Mouse (Mus musculus) kidney, adult 18-20 months (tissue): Measurements from ENCODE around the gene C1qb.

ENCODE experiments used
- DNase-seq: peaks from one replicate; pipeline ENCODE4 v3.0.0; 2021

Gene C1qb

DNA sequence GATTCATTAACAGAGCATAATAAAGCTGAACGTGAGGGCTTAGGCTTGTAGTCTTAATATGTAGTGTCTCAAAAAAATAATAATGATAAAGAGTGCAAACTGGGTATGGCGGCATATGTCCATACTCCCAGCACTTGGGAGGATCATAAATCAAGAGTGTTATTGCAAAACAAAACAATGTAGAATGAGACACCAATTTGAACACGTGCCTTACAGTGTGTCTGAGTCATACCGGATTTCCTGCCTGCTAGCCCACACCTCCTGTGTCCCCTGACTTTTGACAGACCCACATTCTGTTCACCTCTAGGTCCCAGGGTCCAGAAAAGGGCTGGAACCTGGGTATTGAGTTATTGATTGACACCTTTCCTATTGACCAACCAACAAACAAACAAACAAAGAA lies 44.0 kb downstream of the C1qb start:
- no peak for DNase-seq

DNA sequence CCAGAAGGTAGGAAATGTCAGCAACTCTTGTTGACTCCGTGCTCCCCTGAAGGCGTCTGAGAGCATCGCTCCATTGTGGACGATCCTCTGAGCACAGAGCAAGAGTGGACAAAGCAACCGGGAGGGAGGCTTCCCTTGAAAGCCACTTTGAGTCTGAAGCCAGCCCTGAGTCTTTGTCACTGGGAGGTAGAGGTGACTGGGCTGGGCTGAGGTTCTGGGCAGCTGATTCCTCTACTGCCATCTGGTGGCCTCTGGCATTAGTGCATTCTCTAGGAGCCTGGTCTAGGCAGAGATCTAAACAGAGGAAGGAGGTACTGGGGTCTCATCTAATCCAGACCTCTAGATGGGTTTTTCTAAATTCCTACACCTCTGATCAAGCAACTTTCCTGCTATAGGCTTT lies 44.9 kb downstream of the C1qb start:
- DNase-seq = peak; percentile 84

DNA sequence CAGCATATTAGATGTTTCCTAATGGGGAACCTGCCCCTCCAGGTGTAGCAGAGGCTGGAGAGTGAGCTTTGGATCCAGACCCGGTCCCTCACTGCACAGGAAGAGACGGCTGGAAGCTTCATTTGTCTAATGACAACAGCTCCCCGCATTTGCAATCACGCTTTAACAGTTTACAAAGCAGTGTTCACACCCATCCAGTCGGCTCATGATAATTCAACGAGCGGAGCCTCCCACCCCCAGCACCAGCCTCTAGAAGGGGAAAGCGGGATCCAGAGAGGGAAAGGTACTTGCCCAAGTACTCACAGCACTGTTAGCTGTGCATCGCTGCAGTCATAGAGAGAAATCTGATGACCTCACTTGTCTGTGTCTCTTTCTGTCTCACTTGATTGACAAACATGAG lies 47.5 kb downstream of the C1qb start:
- DNase-seq = no peak

DNA sequence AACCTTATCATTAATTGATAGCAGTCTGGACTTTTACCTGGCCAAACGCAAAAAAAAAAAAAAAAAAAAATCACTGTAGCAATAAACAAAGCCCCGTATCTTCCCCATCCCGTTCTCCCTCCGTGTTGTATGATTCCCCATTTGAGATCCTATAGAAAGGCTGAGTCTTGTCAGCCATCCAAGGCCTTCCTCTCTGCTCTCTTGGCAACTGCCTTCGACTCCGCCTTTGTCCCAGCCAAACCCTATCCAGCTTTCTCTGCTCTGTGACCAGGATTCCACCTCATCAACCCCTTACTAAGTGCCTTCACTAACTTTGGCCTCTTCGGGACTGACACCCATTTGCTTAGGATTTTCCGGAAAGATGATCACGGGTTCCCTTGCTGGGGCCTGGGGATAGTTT lies 48.0 kb downstream of the C1qb start:
- no peak for DNase-seq

DNA sequence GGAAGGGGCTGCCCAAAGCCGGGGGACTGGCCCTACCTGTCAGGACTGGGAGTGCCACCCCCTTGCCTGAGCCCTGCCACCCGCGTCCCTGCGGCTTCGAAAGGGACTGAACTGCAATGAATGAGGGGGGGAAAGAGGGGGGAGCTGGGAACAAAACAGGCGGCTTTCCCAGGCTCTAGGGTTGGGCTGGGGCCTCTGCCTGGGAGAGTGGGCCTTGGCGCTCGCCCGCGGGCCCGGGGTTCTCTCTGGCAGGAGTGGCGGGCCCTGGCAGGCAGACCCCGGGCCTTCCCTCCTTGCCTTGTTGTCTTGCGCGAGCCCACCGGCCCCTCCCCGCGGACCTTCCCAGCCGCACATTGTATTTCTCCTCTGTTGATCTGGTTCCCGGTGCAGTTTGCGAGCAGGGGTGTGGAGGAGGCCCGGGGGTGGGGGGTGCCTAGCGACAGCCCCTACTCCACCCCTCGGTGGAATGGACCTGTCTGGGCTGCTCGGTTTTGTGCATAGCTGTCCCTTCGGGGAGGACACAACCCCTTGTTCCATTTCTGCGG lies 49.5 kb downstream of the C1qb start:
- DNase-seq = no peak

DNA sequence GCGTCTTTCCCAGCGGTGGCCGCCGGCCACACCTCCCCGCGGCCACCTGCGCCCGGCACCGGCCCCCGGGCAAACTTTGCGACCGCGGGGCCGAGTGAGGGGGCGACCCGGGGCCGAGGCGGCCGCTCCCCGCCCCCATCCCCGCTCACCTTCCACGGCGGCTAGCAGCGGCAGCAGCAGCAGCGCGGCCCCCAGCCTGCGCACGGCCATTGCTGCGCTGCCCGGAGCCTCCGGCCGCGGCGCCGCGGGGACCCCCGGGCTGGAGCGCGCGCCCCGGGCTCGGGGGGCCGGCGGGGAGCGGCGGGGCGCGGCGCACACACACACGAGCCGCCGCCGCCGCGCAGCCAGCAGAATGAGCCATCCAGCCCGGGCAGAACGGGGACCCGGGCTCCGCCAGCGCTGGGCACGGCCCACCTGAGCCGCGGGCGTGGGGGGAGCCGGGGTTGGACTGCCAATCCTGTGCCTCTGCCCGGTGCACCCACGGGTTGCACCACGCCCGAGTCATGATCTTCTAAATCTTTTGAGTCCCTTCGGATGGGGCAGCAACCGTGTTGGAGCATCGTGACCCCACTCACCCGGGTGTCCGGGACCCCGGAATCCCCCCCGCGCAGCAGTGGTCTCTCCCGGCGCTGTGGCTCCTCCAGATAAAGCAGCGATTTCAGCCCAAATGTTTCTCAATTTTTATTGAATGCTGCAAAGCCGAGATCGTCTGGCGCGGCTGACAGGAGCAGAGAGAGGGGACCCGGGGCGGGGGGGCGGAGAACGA lies 50.2 kb downstream of the C1qb start, which contains the start of gene Ephb2:
TSS of gene Ephb2 (minus strand) at position 368 of the 766 bp plus-strand sequence.
- DNase-seq = peak; percentile 79

DNA sequence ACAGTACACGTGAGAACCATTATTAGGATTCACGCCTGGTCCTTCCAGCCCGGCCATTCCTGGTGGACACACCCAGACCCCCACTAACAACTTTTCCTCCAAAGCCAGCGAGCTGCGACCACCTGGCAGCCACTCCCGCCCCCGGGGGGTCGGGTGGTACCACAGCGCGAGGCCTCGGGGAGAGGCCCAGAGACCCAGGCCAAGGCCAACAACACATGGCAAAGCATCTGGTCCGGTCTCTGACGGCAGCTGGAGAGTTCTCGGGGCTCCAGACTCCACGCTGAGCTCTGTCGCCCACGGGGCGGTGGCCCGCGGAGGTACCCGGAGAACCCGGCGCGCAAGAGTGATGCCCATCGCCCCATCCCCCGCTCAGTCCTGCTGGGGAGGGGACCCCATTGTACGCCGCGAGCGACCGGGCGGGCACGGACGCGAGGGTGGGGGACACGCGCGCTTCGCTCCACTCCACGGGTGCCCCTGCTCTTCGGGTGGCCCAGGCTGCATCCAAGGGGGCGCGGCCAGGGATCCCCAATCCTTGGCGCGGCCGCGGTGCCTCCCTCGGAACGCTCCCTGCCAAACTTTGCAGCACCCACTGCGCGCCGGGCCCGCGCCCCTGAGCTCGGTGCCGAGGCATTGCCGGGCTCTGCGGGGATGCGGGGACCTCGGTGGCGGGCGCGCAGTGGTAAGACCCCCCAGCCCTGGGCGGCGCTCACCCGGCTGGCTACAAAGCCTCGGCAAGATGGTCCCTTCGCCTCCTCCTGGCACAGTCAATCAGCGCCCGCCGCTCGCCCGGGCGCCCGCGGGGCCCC lies 51.0 kb downstream of the C1qb start:
- DNase-seq = peak; percentile 23

DNA sequence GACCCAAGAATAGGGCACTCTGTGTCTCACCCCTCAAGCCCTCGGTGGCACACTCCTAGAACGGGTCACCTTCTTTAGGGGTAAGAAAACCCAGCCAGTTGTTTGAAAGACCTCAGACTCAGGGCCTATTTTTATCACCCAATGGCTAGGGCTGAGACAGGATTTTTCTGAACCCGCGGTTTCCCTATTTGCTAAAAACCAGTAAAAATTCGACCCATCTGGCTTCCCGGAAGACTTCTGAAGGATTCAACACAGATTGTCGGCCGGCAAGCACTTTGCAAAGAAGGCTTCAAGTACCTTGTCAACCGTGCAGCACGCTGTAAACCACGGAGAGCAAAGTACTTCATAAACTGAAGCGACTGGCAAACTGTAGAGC lies 51.6 kb downstream of the C1qb start:
- DNase-seq = no peak

DNA sequence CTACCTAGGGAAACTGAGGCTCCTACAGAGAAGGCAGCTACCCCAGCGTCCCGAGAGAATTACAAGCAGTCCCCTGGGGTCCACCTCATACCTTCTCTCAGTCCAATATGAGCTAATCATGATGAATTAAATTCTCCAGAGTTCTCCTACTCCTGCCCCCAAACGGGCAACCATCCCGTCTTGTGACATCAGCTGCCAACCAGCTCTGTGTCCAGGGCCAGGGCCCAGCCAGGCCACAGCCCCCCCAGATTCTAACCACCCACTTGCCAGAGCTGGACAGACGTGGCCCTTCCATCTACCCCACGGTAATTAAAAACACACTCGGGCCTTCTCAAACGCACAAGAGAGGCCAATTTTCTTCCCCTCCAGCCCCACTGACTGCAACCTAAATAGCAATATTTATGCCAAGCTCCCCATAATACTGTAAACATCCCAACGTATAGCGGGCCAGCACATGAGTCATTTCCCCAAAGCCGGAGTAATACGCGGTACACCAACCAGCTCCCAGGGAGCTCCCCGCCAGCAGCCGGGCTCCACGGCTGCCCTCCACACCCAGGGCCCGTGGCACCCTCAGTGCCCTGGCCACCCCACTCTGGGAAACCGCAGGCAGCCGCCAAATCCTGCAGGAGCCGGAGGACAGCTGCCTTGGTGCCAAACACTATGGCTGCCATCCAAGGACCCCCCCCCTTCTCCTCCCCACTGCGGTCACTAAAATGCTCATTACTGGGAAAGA lies 52.2 kb downstream of the C1qb start:
- peak; percentile 7 for DNase-seq

DNA sequence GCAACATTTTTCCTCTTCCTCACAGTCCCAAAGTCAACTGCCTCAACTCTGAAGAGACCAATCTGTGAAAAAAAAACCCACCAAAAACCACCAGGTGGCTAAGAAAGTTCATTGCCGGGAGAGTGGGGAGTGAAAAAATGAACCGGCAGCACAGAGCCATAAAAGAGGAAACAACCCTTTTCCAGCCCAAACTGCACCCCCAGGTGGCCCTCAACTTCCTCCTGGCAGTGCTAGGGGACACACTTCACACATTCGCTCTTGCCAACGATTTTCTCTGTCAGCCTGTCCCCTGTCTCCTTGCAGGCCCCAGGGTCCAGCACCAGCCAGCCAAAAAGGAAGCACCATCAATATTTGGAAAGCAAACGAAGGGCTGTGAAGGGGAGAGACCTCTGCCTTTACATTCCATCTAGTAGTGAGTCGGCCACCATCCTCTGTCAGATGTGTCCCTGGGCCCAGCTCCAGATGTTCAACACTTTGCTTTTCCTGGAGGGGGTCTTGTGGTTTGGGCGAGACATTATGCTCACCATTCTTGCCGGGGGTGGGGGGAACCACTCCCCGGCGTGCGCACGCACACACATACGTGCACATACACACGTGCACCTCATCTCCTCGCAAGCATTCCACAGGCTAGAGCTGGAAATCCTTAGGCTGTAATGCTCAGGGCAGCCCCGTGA lies 53.3 kb downstream of the C1qb start:
- DNase-seq = no peak

DNA sequence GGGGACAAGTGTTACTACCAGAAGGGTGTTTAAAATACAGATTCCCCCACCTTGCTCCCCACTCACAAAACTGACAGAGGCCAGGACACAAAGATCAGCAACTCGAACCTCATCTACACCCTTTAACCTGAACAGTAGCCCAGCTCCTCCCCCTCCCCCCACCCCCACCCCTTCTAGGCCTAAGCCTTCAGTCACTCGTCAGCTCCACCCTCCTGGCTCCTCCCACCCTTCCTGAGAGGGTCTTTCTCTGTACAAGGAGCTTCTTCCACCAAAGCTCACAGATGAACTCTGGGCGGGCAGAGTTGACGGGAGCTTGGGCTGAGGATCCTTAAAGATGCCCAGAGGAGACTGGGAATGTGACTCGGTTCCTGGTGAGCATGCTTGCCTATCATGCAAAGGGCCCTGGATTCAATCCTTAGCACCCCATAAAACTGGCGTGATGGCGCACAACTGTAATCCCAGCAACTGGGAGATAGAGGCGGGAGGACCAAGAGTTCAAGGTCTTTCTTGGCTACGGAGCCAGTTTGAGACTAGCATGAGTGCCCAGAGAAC lies 55.6 kb downstream of the C1qb start:
- DNase-seq = no peak
